Mouse (Mus musculus) c-Kit-positive CD71-positive TER-119-negative erythroid progenitor cells, embryonic 14.5 days (primary cell): ENCODE results near the gene Ipo7.
"Not testable (repeated sequence)": the region's sequence is repeated elsewhere in the genome, so short reads cannot be mapped to it uniquely, and the experiment has no call there.

ENCODE experiments used
- DNase-seq: peaks from one replicate; pipeline ENCODE4 v3.0.0-alpha.2; 2013; ENCODE audit warnings: low read depth

The Ipo7 gene

DNA sequence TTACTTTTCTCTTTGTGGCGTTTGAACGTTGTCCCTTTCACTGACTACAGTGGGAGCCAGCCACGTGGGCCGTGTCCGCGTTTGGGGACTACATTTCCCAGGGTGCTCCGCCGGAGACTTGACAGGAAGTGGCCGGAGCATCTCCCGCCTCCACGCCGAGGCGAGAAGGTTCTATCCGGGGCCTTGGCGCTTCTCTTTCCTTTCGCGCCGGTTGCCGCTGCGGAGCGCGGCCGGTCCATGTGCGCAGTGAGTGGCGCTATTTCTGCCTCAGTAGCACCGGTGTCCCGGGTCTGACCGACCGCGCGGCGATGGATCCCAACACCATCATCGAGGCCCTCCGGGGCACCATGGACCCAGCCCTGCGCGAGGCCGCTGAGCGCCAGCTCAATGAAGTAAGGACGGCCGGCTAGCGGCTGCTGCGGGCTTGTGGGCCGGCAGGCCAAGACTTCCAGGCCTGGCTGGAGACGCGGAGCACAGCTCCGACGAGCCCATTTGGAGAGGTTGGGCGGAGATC, at the start of gene Ipo7:
Ipo7 (plus strand) TSS at position 158 of the 514 bp plus-strand sequence.
- peak; percentile 86 for DNase-seq

DNA sequence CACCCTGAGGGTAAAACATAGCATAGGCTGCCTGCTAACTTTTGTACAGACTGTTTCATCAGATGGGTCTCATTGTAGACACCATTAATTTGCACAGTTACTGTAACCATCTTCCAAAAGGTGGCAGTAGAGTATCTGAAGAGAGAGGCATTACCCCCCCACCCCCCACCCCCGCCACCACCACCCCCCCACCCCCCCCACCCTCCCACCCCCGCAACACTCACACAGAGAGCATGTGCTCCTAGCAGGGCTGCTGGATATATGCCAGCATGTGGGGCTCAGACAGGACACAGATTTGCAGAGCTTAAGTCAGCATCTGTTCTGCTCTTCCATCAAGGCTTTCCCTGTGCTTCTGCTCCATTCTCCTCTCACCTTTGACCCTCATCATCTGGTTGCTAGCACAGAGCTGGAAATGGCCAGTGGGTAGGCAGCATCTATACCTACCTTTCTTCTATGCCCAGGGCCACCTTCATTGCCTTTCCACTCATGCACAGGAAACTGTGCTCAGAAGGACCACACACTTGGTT, 49.1 kb upstream of the Ipo7 start:
- no peak for DNase-seq

DNA sequence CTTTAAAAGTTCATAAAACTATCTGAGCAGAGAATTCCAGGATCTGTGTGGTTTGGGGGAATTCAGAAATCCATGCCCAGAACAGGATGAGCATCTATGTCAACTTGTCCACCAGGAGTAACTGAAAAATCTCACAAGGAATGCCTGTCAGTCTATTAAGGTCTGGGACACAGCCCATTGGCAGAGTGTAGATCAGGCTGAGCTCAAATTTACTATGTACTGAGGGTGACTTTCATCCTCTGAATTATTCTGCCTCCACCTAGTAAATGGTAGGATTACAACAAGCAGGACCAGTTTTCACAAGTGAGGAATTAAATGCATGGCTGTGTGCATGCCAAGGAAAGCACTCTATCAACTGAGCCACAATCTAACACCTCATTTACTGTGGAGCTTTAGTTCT, 48.5 kb upstream of the Ipo7 start:
- DNase-seq = no peak

DNA sequence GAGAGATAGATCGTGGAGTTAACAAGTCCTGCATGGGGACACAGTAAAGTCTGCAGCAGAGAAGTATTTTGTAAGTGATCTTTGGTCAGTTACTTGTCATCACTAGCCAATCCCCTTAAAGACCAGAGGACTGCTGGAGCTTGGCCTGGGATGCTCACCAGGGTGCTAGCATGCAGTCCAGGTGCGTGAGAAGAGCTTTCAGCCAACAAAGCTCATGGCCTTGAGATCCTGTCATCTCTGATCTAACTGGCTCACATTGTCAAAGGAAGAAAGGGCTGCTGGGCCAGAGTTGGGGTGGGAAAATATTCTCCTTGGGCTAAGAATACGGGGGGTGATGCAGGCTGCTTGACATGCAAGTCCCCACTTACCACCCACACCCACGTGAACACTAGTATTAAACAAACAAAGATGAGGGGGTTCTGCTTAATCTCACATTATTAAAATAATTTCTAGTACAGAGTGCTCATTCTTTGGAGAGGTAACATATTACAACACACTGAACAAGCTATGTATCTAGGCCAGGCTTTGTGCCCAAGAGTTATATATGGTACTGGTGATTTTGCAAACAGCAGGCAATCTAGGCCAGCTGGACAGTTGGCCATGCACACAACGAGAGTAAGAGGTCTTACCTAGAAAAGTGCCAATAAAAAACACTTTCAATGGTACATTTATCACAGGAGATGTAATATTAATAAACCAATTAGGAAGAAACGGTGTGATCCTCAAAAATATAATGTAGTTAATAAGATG, 41.9 kb upstream of the Ipo7 start:
- DNase-seq = no peak

DNA sequence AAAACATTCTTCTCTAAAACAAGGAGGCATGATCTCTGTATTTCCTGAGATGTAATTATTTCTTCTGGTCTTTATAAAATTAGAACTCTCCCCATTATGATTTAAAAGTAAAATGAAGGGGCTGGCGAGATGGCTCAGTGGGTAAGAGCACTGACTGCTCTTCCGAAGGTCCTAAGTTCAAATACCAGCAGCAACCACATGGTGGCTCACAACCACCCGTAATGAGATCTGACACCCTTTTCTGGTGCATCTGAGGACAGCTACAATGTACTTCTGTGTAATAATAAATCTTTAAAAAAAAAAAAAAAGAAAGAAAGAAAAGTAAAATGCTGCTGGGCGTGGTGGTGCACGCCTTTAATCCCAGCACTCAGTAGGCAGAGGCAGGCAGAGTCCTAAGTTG, 40.9 kb upstream of the Ipo7 start:
- DNase-seq = not testable (repeated sequence)

DNA sequence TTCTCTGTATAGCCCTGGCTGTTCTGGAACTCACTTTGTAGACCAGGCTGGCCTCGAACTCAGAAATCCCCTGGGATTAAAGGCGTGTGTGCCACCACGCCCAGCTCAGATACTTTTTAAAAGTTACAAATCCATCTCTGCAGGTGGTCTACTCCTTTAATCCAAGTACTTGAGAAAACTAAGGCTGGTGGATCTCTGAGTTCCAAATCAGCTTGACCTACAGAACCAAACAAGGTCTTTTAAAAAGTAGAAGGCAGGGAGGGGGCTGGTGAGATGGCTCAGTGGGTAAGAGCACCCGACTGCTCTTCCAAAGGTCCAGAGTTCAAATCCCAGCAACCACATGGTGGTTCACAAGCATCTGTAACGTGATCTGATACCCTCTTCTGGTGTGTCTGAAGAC, 33.5 kb upstream of the Ipo7 start:
- DNase-seq = not testable (repeated sequence)

DNA sequence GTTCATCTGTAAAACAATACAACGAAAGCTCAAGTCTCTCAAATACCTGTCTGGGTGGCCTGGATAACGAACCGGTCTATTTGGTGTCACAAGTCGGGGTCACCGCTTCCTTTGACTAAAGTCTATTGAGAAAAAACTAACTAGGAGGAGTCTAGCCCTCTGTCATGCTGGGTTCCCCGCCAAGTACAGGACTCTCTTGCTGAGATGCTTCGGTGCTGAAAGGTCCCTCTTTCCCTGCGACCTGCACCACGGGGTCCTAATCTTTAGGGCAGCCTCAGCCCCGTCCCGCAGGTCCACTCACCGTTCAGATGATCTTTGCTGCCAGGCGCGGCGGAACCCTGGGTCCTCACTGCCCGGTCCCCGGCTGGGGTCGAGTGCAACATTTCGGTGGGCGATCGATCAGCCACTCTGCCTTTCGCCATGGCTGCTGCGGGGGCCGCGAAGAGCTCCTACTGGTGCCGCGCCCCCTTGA, 32.4 kb upstream of the Ipo7 start:
- peak; percentile 34 for DNase-seq

DNA sequence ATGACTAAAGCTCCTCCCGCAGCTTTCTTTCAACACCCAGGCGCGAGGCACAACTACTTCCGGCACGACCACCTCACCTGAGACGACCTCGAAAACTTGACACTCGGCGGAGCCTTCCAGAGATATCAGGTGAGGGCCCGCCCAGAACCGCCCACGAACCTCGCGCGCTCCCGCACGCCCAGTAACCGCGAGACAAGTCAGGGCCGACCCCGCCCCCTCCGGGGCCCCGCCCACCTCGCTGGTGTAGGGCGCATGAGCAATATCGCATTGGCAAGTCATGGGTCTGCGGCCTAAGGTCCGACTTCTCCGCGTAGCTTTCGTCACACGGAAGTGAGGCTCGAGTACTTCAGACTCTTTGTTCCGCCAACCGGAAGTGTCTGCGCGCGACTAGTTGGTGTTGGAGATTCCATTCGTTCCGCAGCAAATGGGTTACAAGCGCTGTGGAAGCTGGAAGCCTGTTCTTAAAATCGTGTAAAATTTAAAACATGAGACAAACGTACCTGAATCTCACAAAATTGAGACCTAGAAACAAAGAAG, 31.9 kb upstream of the Ipo7 start:
- peak; percentile 98 for DNase-seq

DNA sequence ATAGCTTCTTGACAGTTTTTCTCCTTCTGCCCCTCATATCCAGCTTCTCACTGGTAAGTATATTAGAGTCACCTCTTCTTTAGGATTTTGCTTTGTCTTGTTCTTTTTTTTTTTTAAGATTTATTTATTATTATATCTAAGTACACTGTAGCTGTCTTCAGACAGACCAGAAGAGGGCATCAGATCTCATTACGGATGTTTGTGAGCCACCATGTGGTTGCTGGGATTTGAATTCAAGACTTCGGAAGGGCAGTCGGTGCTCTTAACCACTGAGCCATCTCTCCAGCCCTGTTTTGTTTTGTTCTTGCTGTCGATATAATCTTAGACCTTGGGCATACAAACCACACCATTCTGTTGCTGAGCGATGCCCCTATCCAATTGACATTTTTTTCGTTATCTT, 31.3 kb upstream of the Ipo7 start, which contains the start of gene Tmem41b:
Tmem41b (minus strand) TSS at position 155 of the 400 bp plus-strand sequence.
- not testable (repeated sequence) for DNase-seq

DNA sequence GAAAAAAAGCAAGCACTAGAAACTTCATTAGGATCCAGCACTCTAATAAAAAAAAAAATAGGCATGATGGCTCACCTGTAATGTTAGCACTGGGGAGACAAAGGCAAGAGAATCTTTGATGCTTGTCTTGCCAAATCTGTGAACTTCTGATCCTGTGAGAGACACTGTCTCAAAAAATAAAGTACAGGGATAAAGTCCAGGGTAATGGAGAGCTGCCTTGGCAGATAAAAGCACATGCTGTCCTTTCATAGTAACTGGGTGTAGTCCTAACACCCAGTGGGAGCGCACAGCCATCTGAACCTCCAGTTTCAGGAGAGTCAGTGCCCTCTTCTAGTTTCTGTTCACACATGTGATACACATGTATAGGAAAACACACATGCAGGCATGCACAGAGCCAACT, 26.8 kb upstream of the Ipo7 start:
- no peak for DNase-seq

DNA sequence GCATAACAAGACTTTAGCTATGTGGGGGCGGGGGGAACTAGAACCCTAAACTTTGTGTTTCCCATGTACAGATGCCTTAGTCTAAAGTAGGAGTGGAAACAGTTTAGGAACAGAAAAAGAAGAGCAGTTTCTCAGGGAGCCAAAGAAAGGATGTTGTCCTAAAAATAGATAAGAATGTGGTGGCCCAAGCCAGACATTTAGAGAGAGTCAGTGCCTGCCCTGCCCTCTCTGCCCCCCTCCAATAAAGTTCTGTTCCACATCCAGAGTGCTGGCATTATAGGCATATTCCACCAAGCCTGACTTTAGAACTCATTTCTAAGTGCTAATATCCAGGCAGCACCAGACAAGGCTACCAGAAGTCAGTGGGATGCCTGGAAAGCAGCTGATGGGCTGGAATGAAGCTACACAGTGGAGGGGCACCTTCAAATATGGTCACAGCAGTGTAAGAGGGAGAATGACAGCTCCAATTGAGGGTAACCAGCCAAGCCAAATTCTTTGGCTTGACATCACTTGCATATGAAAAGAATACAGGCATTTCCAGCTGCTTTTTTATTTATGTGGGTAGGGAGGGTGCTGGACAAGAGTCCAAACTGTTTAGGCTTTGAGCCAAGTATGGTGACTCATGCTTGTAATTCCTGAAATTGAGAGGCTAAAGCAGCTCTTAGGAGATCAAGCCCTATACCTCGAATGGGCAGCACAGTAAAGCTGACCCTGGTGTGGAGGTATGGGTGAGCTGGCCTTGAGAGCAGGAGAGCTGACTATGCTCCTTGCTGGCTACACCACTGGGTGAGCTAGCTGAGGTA, 24.7 kb upstream of the Ipo7 start:
- DNase-seq = no peak

DNA sequence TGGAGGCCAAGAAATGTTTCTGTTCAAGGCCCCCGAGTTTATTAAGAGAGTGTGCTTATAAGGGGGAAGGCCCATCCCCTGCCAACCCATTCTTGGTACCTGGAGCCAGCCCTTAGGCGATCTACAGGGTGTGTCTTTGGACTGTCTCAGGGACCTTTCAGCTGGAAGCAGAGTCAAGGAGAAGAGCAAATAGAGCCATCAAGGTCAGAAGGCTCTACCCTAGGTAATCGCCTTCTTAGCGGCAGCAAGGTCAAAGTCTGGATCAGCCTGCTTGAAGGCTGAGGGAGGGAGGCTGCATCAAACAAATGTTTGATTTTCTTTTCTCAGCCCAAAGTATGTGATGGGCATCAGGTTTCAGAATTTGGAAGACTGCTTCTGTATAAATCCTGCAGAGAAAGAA, 19.7 kb upstream of the Ipo7 start:
- no peak for DNase-seq

DNA sequence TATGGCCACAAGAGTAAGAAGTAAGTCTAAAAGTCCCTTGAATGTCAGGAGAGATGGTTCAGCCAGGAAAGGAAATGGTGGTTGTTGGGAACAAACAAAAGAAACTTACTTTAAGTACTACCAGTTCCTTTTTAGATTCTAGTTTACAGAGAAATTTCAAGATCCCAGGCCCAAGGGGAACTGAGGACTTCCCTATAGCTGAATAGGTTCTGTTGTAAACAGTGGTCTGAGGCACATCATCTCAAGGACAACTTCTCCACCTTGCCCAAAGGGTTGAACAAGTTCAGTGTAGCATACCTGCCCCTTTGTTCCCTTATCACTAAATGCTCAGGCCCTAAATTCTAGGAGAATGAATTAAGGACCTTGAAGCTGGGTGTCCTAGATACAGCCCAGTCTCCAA, 16.0 kb upstream of the Ipo7 start:
- DNase-seq = no peak

DNA sequence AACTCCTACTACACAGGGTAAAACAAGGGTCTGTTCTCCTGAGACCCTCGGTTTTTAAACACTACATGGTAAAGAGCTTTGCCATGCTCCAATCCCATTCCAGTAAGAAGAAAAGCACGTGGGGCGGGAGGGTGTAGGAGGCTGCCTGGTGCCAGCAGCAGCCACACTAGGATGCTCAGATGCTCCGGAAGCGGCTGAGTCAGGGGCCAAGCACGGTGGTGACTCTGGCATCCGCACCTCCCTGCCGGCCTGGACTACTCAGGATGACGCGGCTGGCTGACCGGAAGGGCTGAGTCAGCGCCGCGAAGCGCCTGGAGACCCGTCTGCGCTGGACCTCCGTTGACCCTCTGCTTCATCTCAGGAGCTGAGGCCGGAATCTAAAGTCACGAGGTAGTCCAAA, 15.1 kb upstream of the Ipo7 start:
- no peak for DNase-seq

DNA sequence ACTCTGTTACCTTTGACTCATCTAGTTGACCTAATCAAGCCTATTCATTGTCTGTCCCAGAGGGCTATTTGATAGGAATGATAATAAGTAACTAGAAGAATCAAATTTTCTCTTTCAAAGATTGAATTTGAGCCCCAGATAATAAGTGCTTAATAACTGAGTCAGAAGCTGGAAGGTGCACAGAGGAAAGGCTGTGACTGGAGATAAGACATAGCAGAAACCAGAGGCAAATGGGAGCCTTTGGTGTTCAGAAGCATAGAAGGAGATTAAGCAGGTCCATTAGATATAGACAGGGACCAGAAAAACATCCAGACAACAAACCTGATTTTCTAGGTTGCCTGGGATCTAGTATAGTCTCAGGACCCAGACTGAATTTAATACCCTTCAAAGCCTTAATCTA, 12.1 kb upstream of the Ipo7 start:
- no peak for DNase-seq

DNA sequence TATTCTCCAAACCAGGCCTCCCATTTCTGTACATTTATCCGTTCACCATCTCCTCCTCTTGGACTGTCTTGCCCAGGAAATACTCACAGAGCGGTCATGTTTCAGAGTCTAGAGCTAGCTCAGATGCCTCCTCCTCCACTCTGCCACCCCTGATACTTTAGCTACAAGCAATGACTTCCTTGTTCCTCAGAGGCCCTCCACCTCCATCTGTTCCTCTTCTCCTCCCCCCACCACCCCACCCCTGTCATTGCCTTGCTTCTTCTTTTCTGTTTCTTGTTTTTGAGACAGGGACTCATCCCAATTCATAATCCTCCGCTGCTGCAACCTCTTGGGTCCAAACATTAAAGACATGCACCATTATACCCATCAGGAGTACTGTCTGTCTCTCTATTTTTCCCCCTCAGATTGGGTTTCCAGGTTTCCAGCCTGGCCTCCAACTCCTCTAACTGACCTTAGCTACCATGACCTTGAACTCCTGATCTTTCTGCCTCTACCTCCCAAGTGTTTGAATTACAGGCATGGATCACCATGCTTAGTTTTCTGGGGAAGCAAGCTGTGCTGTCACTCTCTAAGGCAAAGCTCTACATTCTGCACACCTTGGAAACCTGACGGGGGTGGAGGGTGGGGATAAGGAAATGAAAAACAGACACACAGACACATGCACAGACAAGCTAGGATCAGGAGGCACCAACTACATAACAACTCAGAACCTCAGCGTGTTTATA, 11.4 kb upstream of the Ipo7 start:
- no peak for DNase-seq

DNA sequence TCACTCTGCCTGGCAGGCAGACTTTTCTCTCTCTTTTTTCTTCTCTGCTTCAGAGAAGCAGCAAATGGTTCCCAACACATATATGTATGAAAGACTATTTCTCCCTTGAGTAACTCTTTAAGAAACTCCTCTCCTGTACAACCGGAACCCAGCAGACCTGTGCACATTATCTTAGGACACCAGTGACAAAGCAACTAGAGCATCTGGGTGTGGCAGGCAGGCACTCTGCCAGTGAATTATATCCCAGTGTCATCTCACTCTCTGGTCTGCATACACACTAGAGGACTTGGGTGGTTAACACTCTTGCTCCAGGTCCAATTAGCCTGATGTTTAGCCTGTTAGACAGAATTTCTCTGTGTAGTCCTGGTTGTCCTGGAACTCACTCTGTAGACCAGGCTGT, 9.6 kb upstream of the Ipo7 start:
- DNase-seq = no peak

DNA sequence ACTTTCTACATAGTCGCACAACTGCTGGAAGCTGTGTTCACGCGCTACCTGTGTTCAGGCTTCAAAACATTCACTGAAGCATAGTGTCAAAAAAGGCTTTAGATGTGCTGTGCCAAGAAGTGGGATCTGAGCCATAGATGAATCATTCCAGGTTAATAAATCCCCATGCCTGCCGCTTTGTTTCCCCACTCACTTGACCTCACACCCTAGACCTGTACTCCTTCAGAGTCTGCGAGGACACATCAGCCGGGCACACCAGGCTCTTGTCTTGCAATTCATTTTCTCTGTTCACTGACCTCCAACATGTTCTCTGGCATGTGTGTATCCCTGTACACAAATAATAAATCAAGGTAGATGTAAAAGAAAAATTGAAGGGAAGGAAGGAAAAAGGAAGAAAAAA, 9.0 kb upstream of the Ipo7 start:
- no peak for DNase-seq

DNA sequence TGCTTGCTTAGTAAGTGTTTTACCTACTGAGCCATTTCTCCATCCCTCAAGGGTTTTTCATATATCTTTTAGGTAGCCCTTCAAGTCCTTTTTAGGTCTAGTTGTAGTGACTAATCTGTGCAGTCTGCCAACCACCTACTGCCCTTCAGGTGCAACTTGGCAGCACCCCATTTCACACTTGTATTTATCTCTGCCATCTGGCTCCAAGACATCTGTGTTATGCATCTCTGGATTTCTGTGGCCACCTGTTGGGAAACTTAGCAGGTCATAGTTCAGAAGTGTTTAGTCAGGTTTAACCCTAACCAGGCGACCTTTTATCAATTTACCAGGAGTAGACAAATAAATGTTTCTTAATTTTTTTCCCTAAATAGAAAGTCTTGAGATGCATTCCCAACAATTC, 6.7 kb upstream of the Ipo7 start:
- DNase-seq = no peak

DNA sequence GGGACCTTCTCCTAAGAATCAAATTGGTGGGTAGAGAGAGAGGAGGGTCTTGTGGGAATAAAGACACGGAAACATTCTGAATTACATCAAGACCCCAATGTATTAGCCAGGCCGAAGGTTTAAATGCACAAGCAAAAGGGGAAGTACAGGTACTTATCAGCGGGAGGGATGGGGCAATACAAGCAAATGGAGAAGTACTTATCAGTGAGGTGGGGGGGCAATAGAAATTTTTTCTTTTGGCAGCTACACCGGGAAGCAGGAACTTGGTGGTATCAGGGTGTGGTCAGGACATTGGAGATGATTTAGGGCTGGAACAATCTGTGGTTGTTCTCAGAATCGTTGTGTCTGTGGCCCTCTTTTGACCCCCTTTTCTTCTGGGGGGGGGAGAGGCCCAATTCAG, 3.8 kb upstream of the Ipo7 start:
- DNase-seq = no peak

DNA sequence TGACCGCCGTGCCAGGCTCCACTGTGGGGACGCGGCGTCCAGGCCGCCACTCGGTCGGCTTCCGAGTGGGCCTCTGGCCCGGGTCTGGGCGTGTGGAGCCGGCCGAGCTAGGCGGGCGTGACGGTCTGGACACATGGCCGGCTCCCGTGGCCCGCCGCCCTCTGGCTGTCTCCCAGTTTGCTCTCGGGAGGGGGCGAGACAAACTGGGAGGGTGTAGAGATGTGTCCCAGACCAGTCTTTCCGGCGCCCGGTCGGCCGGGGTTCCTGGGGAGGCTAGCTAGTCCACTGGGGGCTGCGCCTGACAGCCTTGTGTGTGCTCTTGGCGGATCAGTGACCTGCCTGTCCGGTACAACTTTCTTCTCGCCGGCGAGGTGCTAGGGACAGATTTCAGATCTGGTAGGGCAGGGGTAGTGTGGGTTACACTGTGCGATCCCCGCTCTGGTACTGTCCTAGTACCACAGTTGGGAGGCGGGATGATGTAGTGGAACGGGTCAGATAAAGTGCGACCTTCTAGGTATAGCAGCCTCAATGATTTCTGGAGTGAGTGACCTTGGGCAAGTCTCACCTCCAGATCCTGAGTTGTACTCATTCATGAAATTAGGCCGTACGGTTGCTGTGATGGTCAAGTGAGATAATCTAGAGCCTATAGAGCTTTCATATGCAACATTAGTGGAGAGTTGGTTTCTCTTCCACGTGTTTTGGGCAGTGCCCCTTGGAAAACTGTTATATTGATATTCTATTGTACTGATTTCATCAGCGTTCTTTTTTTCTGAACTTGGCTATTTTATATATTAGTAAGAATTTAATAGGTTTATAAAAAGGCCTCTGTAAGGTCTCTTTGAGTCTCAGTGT, 783 bp downstream of the Ipo7 start:
- DNase-seq = no peak
